Mouse (Mus musculus) heart, adult 2 months (tissue): ENCODE measurements at regions not wholly inside any gene's neighbourhood (a gene's known extent, or its start where the extent isn't known, plus 50 kb on each side); places are given as distances from the start of the nearest gene placed in this dataset.

Source experiments
- DNase-seq, 2 experiments: peaks; one replicate each; pipeline ENCODE4 v3.0.0; 2021
- H3K27ac ChIP-seq: fragments of 200-600 bp; 2 replicates; pipeline ENCODE4 v1.8.1; 2022
- H3K27me3 ChIP-seq: fragments of 200-500 bp; 2 replicates; pipeline ENCODE4 v1.6.1; 2012; ENCODE audit warnings: mild to moderate bottlenecking, low read length, inconsistent platforms, mixed read lengths; ENCODE audit not compliant: control insufficient read depth, insufficient read depth
- H3K36me3 ChIP-seq: fragments of 200-500 bp; 2 replicates; pipeline ENCODE4 v1.6.1; 2012; ENCODE audit warnings: low read length, inconsistent platforms; ENCODE audit not compliant: control insufficient read depth, insufficient read depth
- H3K4me1 ChIP-seq: fragments of 200-500 bp; 2 replicates; pipeline ENCODE4 v1.6.1; 2011; ENCODE audit warnings: low read length; ENCODE audit not compliant: control insufficient read depth, insufficient read depth
- H3K4me3 ChIP-seq: fragments of 200-600 bp; 2 replicates; pipeline ENCODE4 v1.8.1; 2022
- H3K79me2 ChIP-seq: fragments of 200-500 bp; replicated peaks from 2 replicates; pipeline ENCODE4 v1.6.1; 2012; ENCODE audit warnings: mild to moderate bottlenecking, inconsistent platforms, low read length, moderate library complexity, mixed read lengths; ENCODE audit not compliant: control insufficient read depth, insufficient read depth
- H3K9ac ChIP-seq: fragments of 200-500 bp; 2 replicates; pipeline ENCODE4 v1.6.1; 2012; ENCODE audit warnings: low read depth, mild to moderate bottlenecking, control low read depth, inconsistent platforms, low read length, mixed read lengths
- CTCF ChIP-seq: fragments of 200-600 bp; IDR thresholded peaks from 2 replicates; pipeline ENCODE4 v1.8.1; 2022; ENCODE audit warnings: antibody characterized with exemption, mild to moderate bottlenecking, moderate library complexity
- EP300 ChIP-seq: fragments of 200-500 bp; IDR thresholded peaks from 2 replicates; pipeline ENCODE4 v1.6.1; 2011; ENCODE audit warnings: low read depth, low read length, control low read depth; ENCODE audit not compliant: insufficient read depth
- POLR2A ChIP-seq: fragments of 200-500 bp; IDR thresholded peaks from 2 replicates; pipeline ENCODE4 v1.6.1; 2011; ENCODE audit warnings: mild to moderate bottlenecking, low read depth, low read length, control low read depth; ENCODE audit not compliant: insufficient read depth
- WGBS: fragments of 180-500 bp; shearing (Covaris S2); methylation state at CpG from one replicate; pipeline ENCODE4 v1.1.7; 2018; 5-methylcytosine and 5-hydroxymethylcytosine counted together
- intact Hi-C: fragments of 180-260 bp; cut with DNase I; formaldehyde crosslinking; loops from one replicate; pipeline ENCODE4 v1.15.1; 2025

- no peak for DNase-seq
- Histone ChIP-seq H3K4me1 (no peaks in the 10 kb centered on the region), H3K27ac (no peak overlapping the region), H3K27me3 (no peaks in the 10 kb centered on the region), H3K79me2 (no peaks in the 10 kb centered on the region), H3K9ac (no peak overlapping the region), H3K36me3 (no peaks in the 10 kb centered on the region), H3K4me3 (no peak overlapping the region)
- TF ChIP-seq POLR2A = no peak
- no peak for TF ChIP-seq CTCF
- TF ChIP-seq EP300 = no peak
- 66% methylated on average over 10 of the region's 10 CpGs for WGBS
- intact Hi-C loops = no loop called here
These were observed 63.7 kb downstream of the Nkx2-1 start for GRCm38 (mm10) chr12:56472856-56473647.

- Histone ChIP-seq H3K4me1 (no peaks in the 10 kb centered on the region), H3K4me3 (no peak overlapping the region), H3K79me2 (no peaks in the 10 kb centered on the region), H3K27me3 (no peaks in the 10 kb centered on the region), H3K36me3 (no peaks in the 10 kb centered on the region), H3K9ac (no peak overlapping the region), H3K27ac (no peak overlapping the region)
- intact Hi-C loops = no loop called here
- WGBS = 77% methylated on average over 10 of the region's 10 CpGs
- no peak for DNase-seq
- no peak for TF ChIP-seq POLR2A
- TF ChIP-seq CTCF = no peak
- no peak for TF ChIP-seq EP300
These were observed 65.7 kb downstream of the Nkx2-1 start for GRCm38 (mm10) chr12:56470932-56471500.

- Histone ChIP-seq H3K27ac (no peak overlapping the region), H3K27me3 (no peaks in the 10 kb centered on the region), H3K4me3 (no peak overlapping the region), H3K79me2 (no peaks in the 10 kb centered on the region), H3K9ac (no peak overlapping the region), H3K4me1 (no peaks in the 10 kb centered on the region), H3K36me3 (no peaks in the 10 kb centered on the region)
- intact Hi-C loops = no loop called here
- 17% methylated on average over 10 of the region's 10 CpGs for WGBS
- TF ChIP-seq CTCF (no peak), POLR2A (no peak), EP300 (no peak)
- DNase-seq = no peak
These were observed 77.1 kb downstream of the Nkx2-1 start for GRCm38 (mm10) chr12:56459508-56460119.

GRCm38 (mm10) chr12:56458665-56459507, 77.8 kb downstream of the Nkx2-1 start:
- Histone ChIP-seq H3K27me3 (no peaks in the 10 kb centered on the region), H3K36me3 (no peaks in the 10 kb centered on the region), H3K4me1 (no peaks in the 10 kb centered on the region), H3K9ac (no peak overlapping the region), H3K79me2 (no peaks in the 10 kb centered on the region), H3K4me3 (no peak overlapping the region), H3K27ac (no peak overlapping the region)
- intact Hi-C loops = no loop called here
- WGBS = 20% methylated on average over 16 of the region's 16 CpGs
- DNase-seq = no peak
- no peak for TF ChIP-seq EP300
- no peak for TF ChIP-seq CTCF
- TF ChIP-seq POLR2A = no peak

GRCm38 (mm10) chr12:56457951-56458350, 78.8 kb downstream of the Nkx2-1 start:
- no peak overlapping the region for H3K4me3 ChIP-seq
- 0 out of 2 replicates have a peak, but pooled peaks cover 1% of the 10 kb centered on the region for H3K27me3 ChIP-seq
- H3K27ac ChIP-seq = no peak overlapping the region
- H3K36me3 ChIP-seq = no peaks in the 10 kb centered on the region
- TF ChIP-seq EP300 = no peak
- TF ChIP-seq CTCF = no peak
- TF ChIP-seq POLR2A = no peak
- no peaks in the 10 kb centered on the region for H3K79me2 ChIP-seq
- no peaks in the 10 kb centered on the region for H3K4me1 ChIP-seq
- intact Hi-C loops = no loop called here
- 56% methylated on average over 5 of the region's 5 CpGs for WGBS
- no peak overlapping the region for H3K9ac ChIP-seq
- no peak for DNase-seq
